24 mouse cellular contexts compared by ENCODE assay signal in genomic region chr3:36480486-36480885, GRCm38 (mm10). TPM values are rescaled to one million over a fixed set of nuclear protein-coding genes. Genes with fewer than 3 reads are reported as not detected.
DNase-seq lines count a peak whose midpoint lies in the region; ATAC-seq and TF ChIP-seq lines count a peak whose summit lies in the region.
"Had no signal": no experiment of that assay in that cellular context is flagged by ENCODE, and none has a peak within 500 bp of the region (broad histone marks: within the 10 kb centered on the region; RNA-seq: fewer than 3 reads in every experiment).

No protein-coding gene starts in this region.

- no peaks in the 10 kb centered on the region for H3K36me3 ChIP-seq in forebrain, embryonic 13.5 days (ENCODE audit: poor library complexity, severe bottlenecking)
- H3K36me3 ChIP-seq in forebrain, embryonic 11.5 days (ENCODE audit: control insufficient read depth, insufficient read depth, low read length) = no peaks in the 10 kb centered on the region
- no peaks in the 10 kb centered on the region for H3K36me3 ChIP-seq in intestine, postnatal 0 days (ENCODE audit: control insufficient read depth, insufficient read depth)
- H3K36me3 ChIP-seq in intestine, embryonic 15.5 days = no peaks in the 10 kb centered on the region
- no peaks in the 10 kb centered on the region for H3K36me3 ChIP-seq in midbrain, embryonic 10.5 days
- H3K36me3 ChIP-seq in midbrain, embryonic 15.5 days (replicated peaks) = no peaks in the 10 kb centered on the region
- H3K36me3 ChIP-seq: hindbrain, embryonic 12.5 days; midbrain, embryonic 13.5 days; neural tube, embryonic 15.5 days had no signal

- H3K27me3 ChIP-seq in forebrain, embryonic 13.5 days = no peaks in the 10 kb centered on the region
- H3K27me3 ChIP-seq in forebrain, embryonic 11.5 days (ENCODE audit: control insufficient read depth, insufficient read depth, low read length) = no peaks in the 10 kb centered on the region
- H3K27me3 ChIP-seq in intestine, postnatal 0 days (replicated peaks; ENCODE audit: control insufficient read depth, insufficient read depth, low read length) = no peaks in the 10 kb centered on the region
- no peaks in the 10 kb centered on the region for H3K27me3 ChIP-seq in intestine, embryonic 15.5 days (replicated peaks)
- H3K27me3 ChIP-seq in midbrain, embryonic 10.5 days (ENCODE audit: low read depth, poor library complexity, severe bottlenecking) = peaks cover 19% of the 10 kb centered on the region
- H3K27me3 ChIP-seq in midbrain, embryonic 15.5 days (replicated peaks) = peaks cover 4% of the 10 kb centered on the region; the same call in 1 of the 2 replicates
- H3K27me3 ChIP-seq: hindbrain, embryonic 12.5 days; neural tube, embryonic 15.5 days had no signal

- no peak overlapping the region for H3K4me3 ChIP-seq in forebrain, embryonic 13.5 days
- H3K4me3 ChIP-seq in forebrain, embryonic 11.5 days (ENCODE audit: low read depth, low read length) = no peak overlapping the region
- H3K4me3 ChIP-seq in intestine, postnatal 0 days (ENCODE audit: low read depth, low read length) = no peak overlapping the region
- no peak overlapping the region for H3K4me3 ChIP-seq in intestine, embryonic 15.5 days (replicated peaks)
- no peak overlapping the region for H3K4me3 ChIP-seq in midbrain, embryonic 10.5 days
- H3K4me3 ChIP-seq in midbrain, embryonic 15.5 days = no peak overlapping the region
- H3K4me3 ChIP-seq: gastrocnemius, adult 2 months; hindbrain, embryonic 12.5 days; layer of hippocampus, adult 2 months; left cerebral cortex, adult 2 months; midbrain, embryonic 13.5 days; myocyte; neural tube, embryonic 15.5 days had no signal

- no peak overlapping the region for H3K4me2 ChIP-seq in forebrain, embryonic 13.5 days
- no peak overlapping the region for H3K4me2 ChIP-seq in forebrain, embryonic 11.5 days (ENCODE audit: low read depth, low read length, severe bottlenecking)
- no peak overlapping the region for H3K4me2 ChIP-seq in intestine, postnatal 0 days (replicated peaks; ENCODE audit: low read depth)
- no peak overlapping the region for H3K4me2 ChIP-seq in intestine, embryonic 15.5 days (replicated peaks)
- H3K4me2 ChIP-seq in midbrain, embryonic 15.5 days = no peak overlapping the region
- H3K4me2 ChIP-seq: hindbrain, embryonic 12.5 days; midbrain, embryonic 13.5 days; neural tube, embryonic 15.5 days had no signal

- no peak for DNase-seq in forebrain, embryonic 11.5 days (ENCODE audit: low spot score)
- DNase-seq in midbrain, embryonic 10.5 days (ENCODE audit: low spot score) = no peak
- DNase-seq in layer of hippocampus, adult 8-10 months (ENCODE audit: low spot score in 2 of 2) = no peak
- DNase-seq: cerebellum, adult 8-10 months; forebrain, postnatal 0 days; gastrocnemius, adult 2 months; right cerebral cortex, postnatal 25 days had no signal

- WGBS in forebrain, embryonic 13.5 days = 55% methylated on average over 2 of the region's 2 CpGs
- 65% methylated on average over 2 of the region's 2 CpGs for WGBS in forebrain, embryonic 11.5 days
- 53% methylated on average over 2 of the region's 2 CpGs for WGBS in intestine, postnatal 0 days
- 78% methylated on average over 2 of the region's 2 CpGs for WGBS in intestine, embryonic 15.5 days
- WGBS in midbrain, embryonic 10.5 days = 74% methylated on average over 2 of the region's 2 CpGs
- WGBS in midbrain, embryonic 15.5 days = 55% methylated on average over 2 of the region's 2 CpGs

- ATAC-seq in forebrain, embryonic 13.5 days = no peak
- ATAC-seq in forebrain, embryonic 11.5 days (replicated peaks; ENCODE audit: low FRiP score) = no peak
- no peak for ATAC-seq in intestine, postnatal 0 days
- ATAC-seq in intestine, embryonic 15.5 days = no peak
- no peak for ATAC-seq in midbrain, embryonic 15.5 days (replicated peaks)
- ATAC-seq: forebrain, postnatal 0 days; inflammation-experienced regulatory T-cells, adult 6 months; midbrain, embryonic 13.5 days had no signal

- no peaks in the 10 kb centered on the region for H3K9me3 ChIP-seq in forebrain, embryonic 13.5 days (replicated peaks)
- no peaks in the 10 kb centered on the region for H3K9me3 ChIP-seq in forebrain, embryonic 11.5 days (ENCODE audit: control insufficient read depth, low read length)
- H3K9me3 ChIP-seq in intestine, postnatal 0 days (ENCODE audit: control insufficient read depth) = no peaks in the 10 kb centered on the region
- H3K9me3 ChIP-seq in intestine, embryonic 15.5 days = no peaks in the 10 kb centered on the region
- H3K9me3 ChIP-seq in midbrain, embryonic 10.5 days (replicated peaks) = no peaks in the 10 kb centered on the region
- H3K9me3 ChIP-seq in midbrain, embryonic 15.5 days = no peaks in the 10 kb centered on the region
- H3K9me3 ChIP-seq: hindbrain, embryonic 12.5 days; midbrain, embryonic 13.5 days; neural tube, embryonic 15.5 days had no signal

- H3K27ac ChIP-seq in forebrain, embryonic 13.5 days = peak overlapping the region; percentile 35; the same call in 1 of the 2 replicates
- H3K27ac ChIP-seq in forebrain, embryonic 11.5 days (ENCODE audit: low read depth, low read length) = no peak overlapping the region
- peak overlapping the region; percentile 5; the same call in 1 of the 2 replicates for H3K27ac ChIP-seq in intestine, postnatal 0 days (ENCODE audit: low read depth, low read length)
- H3K27ac ChIP-seq in intestine, embryonic 15.5 days = no peak overlapping the region
- H3K27ac ChIP-seq in midbrain, embryonic 10.5 days (replicated peaks) = 0 out of 2 replicates have a peak overlapping the region, but pooled peaks have one; percentile 7
- no peak overlapping the region for H3K27ac ChIP-seq in midbrain, embryonic 15.5 days
- H3K27ac ChIP-seq: hindbrain, embryonic 12.5 days; kidney, postnatal 0 days; liver, embryonic 14.5 days; midbrain, embryonic 13.5 days; neural tube, embryonic 15.5 days had no signal

- no peak for TF ChIP-seq CTCF in intestine, postnatal 0 days (IDR thresholded peaks at IDR 0.05; ENCODE audit: low read depth)

- H3K9ac ChIP-seq in forebrain, embryonic 13.5 days = no peak overlapping the region
- no peak overlapping the region for H3K9ac ChIP-seq in forebrain, embryonic 11.5 days (ENCODE audit: low read length)
- no peak overlapping the region for H3K9ac ChIP-seq in intestine, postnatal 0 days (ENCODE audit: low read depth, low read length)
- no peak overlapping the region for H3K9ac ChIP-seq in intestine, embryonic 15.5 days
- H3K9ac ChIP-seq in midbrain, embryonic 15.5 days = no peak overlapping the region
- H3K9ac ChIP-seq: forebrain, postnatal 0 days; hindbrain, embryonic 12.5 days; liver, embryonic 14.5 days; midbrain, embryonic 13.5 days; neural tube, embryonic 15.5 days had no signal

- H3K4me1 ChIP-seq in forebrain, embryonic 13.5 days = peaks cover 26% of the 10 kb centered on the region
- H3K4me1 ChIP-seq in forebrain, embryonic 11.5 days (replicated peaks; ENCODE audit: control insufficient read depth, insufficient read depth, low read length) = peaks cover 6% of the 10 kb centered on the region; the same call in 1 of the 2 replicates
- peaks cover 16% of the 10 kb centered on the region for H3K4me1 ChIP-seq in intestine, postnatal 0 days (replicated peaks; ENCODE audit: control insufficient read depth, insufficient read depth, low read length)
- H3K4me1 ChIP-seq in intestine, embryonic 15.5 days (replicated peaks) = peaks cover 14% of the 10 kb centered on the region
- peaks cover 51% of the 10 kb centered on the region for H3K4me1 ChIP-seq in midbrain, embryonic 10.5 days
- H3K4me1 ChIP-seq in midbrain, embryonic 15.5 days = peaks cover 12% of the 10 kb centered on the region

RNA-seq across cellular contexts. Expression of gene 1810062G17Rik, which starts 4.7 kb away (rescaled TPM):
- polyA plus RNA-seq in forebrain, embryonic 13.5 days (2015; fragmentation: Nextera tagmentation; extraction: Ambion mirVana) = 0.18 and 0.39 TPM in 2 replicates
- 0.43 and 0.92 TPM in 2 replicates for polyA plus RNA-seq in forebrain, embryonic 11.5 days (2014; fragmentation: Nextera tagmentation; extraction: Ambion mirVana)
- polyA plus RNA-seq in intestine, postnatal 0 days (2015; fragmentation: Nextera tagmentation; extraction: Ambion mirVana) = 2.8 and 3.3 TPM in 2 replicates
- 1.8 and 2.2 TPM in 2 replicates for polyA plus RNA-seq in intestine, embryonic 15.5 days (2015; fragmentation: Nextera tagmentation; extraction: Ambion mirVana)
- polyA plus RNA-seq in midbrain, embryonic 10.5 days (2016; fragmentation: Nextera tagmentation; extraction: Ambion mirVana) = 0.25 and 0.73 TPM in 2 replicates
- 0.19 and 0.32 TPM in 2 replicates for polyA plus RNA-seq in midbrain, embryonic 15.5 days (2015; fragmentation: Nextera tagmentation; extraction: Ambion mirVana)
- total RNA-seq in layer of hippocampus, adult 8-10 months (2022) = not detected
- total RNA-seq: forebrain, postnatal 0 days; gastrocnemius, adult 2 months; layer of hippocampus, adult 2 months; left cerebral cortex, adult 2 months had no signal

RNA-seq across cellular contexts. Expression of gene Anxa5, which starts 4.8 kb away (rescaled TPM):
- 45.4 and 50.5 TPM in 2 replicates for polyA plus RNA-seq in forebrain, embryonic 13.5 days (2015; fragmentation: Nextera tagmentation; extraction: Ambion mirVana)
- polyA plus RNA-seq in forebrain, embryonic 11.5 days (2014; fragmentation: Nextera tagmentation; extraction: Ambion mirVana) = 85.6 and 111 TPM in 2 replicates
- polyA plus RNA-seq in intestine, postnatal 0 days (2015; fragmentation: Nextera tagmentation; extraction: Ambion mirVana) = 177 and 184 TPM in 2 replicates
- 247 and 277 TPM in 2 replicates for polyA plus RNA-seq in intestine, embryonic 15.5 days (2015; fragmentation: Nextera tagmentation; extraction: Ambion mirVana)
- polyA plus RNA-seq in midbrain, embryonic 10.5 days (2016; fragmentation: Nextera tagmentation; extraction: Ambion mirVana) = 106 and 116 TPM in 2 replicates
- 68.7 and 84.1 TPM in 2 replicates for polyA plus RNA-seq in midbrain, embryonic 15.5 days (2015; fragmentation: Nextera tagmentation; extraction: Ambion mirVana)
- 10 to 100 TPM; 53.9 to 99.1 (median 73.0) TPM for total RNA-seq in layer of hippocampus, adult 8-10 months (2022)

RNA-seq across cellular contexts. Expression of gene Gm11549, which starts 41.1 kb away (rescaled TPM):
- polyA plus RNA-seq in forebrain, embryonic 13.5 days (2015; fragmentation: Nextera tagmentation; extraction: Ambion mirVana) = 0.57 and 0.63 TPM in 2 replicates
- polyA plus RNA-seq in forebrain, embryonic 11.5 days (2014; fragmentation: Nextera tagmentation; extraction: Ambion mirVana) = 0.64 and 0.99 TPM in 2 replicates
- 1.1 and 1.2 TPM in 2 replicates for polyA plus RNA-seq in intestine, postnatal 0 days (2015; fragmentation: Nextera tagmentation; extraction: Ambion mirVana)
- 0.33 and 0.44 TPM in 2 replicates for polyA plus RNA-seq in intestine, embryonic 15.5 days (2015; fragmentation: Nextera tagmentation; extraction: Ambion mirVana)
- 0.67 and 1.2 TPM in 2 replicates for polyA plus RNA-seq in midbrain, embryonic 10.5 days (2016; fragmentation: Nextera tagmentation; extraction: Ambion mirVana)
- polyA plus RNA-seq in midbrain, embryonic 15.5 days (2015; fragmentation: Nextera tagmentation; extraction: Ambion mirVana) = 0.34 and 0.39 TPM in 2 replicates
- 1 to 10 TPM; 2.7 to 4.2 (median 3.1) TPM for total RNA-seq in layer of hippocampus, adult 8-10 months (2022)
- total RNA-seq: adrenal gland, adult 18-20 months; gastrocnemius, adult 2 months; granulocyte monocyte progenitor cell, adult 5-6 weeks; MEL had no signal
- polyA plus RNA-seq: inflammation-experienced regulatory T-cells, adult 6 months; kidney, postnatal 0 days; limb, embryonic 11.5 days; myocyte had no signal

Comparison
In these comparisons a context has a peak if more than half of its experiments do, and no peak if none do; other contexts are left out.
1. H3K27ac ChIP-seq: peak in forebrain, embryonic 13.5 days (single experiment), intestine, postnatal 0 days (single experiment) and midbrain, embryonic 10.5 days (single experiment); none in forebrain, embryonic 11.5 days (single experiment), intestine, embryonic 15.5 days (single experiment) and midbrain, embryonic 15.5 days (single experiment).